Mouse (Mus musculus): ENCODE results near the gene Gpr137b. TPM values are rescaled to one million over a fixed set of nuclear protein-coding genes. Genes with fewer than 3 reads are reported as not detected.
"Not testable (repeated sequence)": the region's sequence is repeated elsewhere in the genome, so short reads cannot be mapped to it uniquely, and the experiment has no call there.

Gpr137b gene
- total RNA-seq (2021), result 1 to 10 TPM; 9.0 to 9.4 TPM

GRCm38 (mm10) chr13:13393228-13394095 is at the start of gene Gpr137b:
Gene Gpr137b, minus strand, starts transcription at chr13:13394014.
- peak; percentile 40 for DNase-seq

- DNase-seq, result peak; percentile 24
Observed at GRCm38 (mm10) chr13:13438112-13438953, 44.5 kb upstream of the Gpr137b start.

GRCm38 (mm10) chr13:13437460-13438015 is 43.7 kb upstream of the Gpr137b start, which contains the start of gene Nid1:
Gene Nid1, plus strand, starts transcription at chr13:13437551.
- peak; percentile 37 for DNase-seq

- peak; percentile 24 for DNase-seq
Observed at GRCm38 (mm10) chr13:13436161-13436560, 42.3 kb upstream of the Gpr137b start.

- DNase-seq, result not testable (repeated sequence)
Observed at GRCm38 (mm10) chr13:13423301-13423700, 29.5 kb upstream of the Gpr137b start.

- not testable (repeated sequence) for DNase-seq
Observed at GRCm38 (mm10) chr13:13418859-13419258, 25.0 kb upstream of the Gpr137b start.

GRCm38 (mm10) chr13:13416007-13416337 is 22.2 kb upstream of the Gpr137b start:
- not testable (repeated sequence) for DNase-seq

GRCm38 (mm10) chr13:13415120-13416006 is 21.5 kb upstream of the Gpr137b start:
- DNase-seq, result peak; percentile 65

- no peak for DNase-seq
Observed at GRCm38 (mm10) chr13:13414206-13414605, 20.4 kb upstream of the Gpr137b start.

- DNase-seq, result not testable (repeated sequence)
Observed at GRCm38 (mm10) chr13:13405511-13405910, 11.7 kb upstream of the Gpr137b start.

GRCm38 (mm10) chr13:13404517-13405155 is 10.8 kb upstream of the Gpr137b start:
- DNase-seq, result not testable (repeated sequence)

- DNase-seq, result not testable (repeated sequence)
Observed at GRCm38 (mm10) chr13:13403839-13404238, 10.0 kb upstream of the Gpr137b start.

GRCm38 (mm10) chr13:13403366-13403765 is 9.6 kb upstream of the Gpr137b start:
- not testable (repeated sequence) for DNase-seq

- DNase-seq, result not testable (repeated sequence)
Observed at GRCm38 (mm10) chr13:13402818-13403217, 9.0 kb upstream of the Gpr137b start.

GRCm38 (mm10) chr13:13400851-13401250 is 7.0 kb upstream of the Gpr137b start:
- not testable (repeated sequence) for DNase-seq

GRCm38 (mm10) chr13:13394096-13394395 is 232 bp upstream of the Gpr137b start:
- DNase-seq, result peak; percentile 17

- DNase-seq, result not testable (repeated sequence)
Observed at GRCm38 (mm10) chr13:13378168-13378859, 15.5 kb downstream of the Gpr137b start.

GRCm38 (mm10) chr13:13377180-13377579 is 16.6 kb downstream of the Gpr137b start:
- no peak for DNase-seq

- DNase-seq, result not testable (repeated sequence)
Observed at GRCm38 (mm10) chr13:13373965-13374364, 19.8 kb downstream of the Gpr137b start.

GRCm38 (mm10) chr13:13371436-13371835 is 22.4 kb downstream of the Gpr137b start:
- DNase-seq, result not testable (repeated sequence)

- DNase-seq, result not testable (repeated sequence)
Observed at GRCm38 (mm10) chr13:13366371-13366770, 27.4 kb downstream of the Gpr137b start.
